Mouse (Mus musculus) G1E (cell line): ENCODE measurements around the gene Tent2.

Source experiments
- CTCF ChIP-seq: IDR thresholded peaks from 2 replicates; pipeline ENCODE4 v1.5.1; 2012; ENCODE audit warnings: low read depth, low read length, inconsistent platforms, mixed read lengths
- GATA1 ChIP-seq: IDR thresholded peaks from 2 replicates; pipeline ENCODE4 v1.6.1; 2012; ENCODE audit warnings: borderline replicate concordance, low read length, inconsistent platforms, mixed read lengths
- GATA2 ChIP-seq: IDR thresholded peaks from 2 replicates; pipeline ENCODE4 v1.6.1; 2012; ENCODE audit warnings: low read depth, low read length, inconsistent platforms, borderline replicate concordance
- TAL1 ChIP-seq: conservative IDR thresholded peaks from 2 replicates; pipeline ENCODE4 v1.6.1; 2012; ENCODE audit warnings: low read depth, low read length, inconsistent platforms, mixed read lengths

DNA sequence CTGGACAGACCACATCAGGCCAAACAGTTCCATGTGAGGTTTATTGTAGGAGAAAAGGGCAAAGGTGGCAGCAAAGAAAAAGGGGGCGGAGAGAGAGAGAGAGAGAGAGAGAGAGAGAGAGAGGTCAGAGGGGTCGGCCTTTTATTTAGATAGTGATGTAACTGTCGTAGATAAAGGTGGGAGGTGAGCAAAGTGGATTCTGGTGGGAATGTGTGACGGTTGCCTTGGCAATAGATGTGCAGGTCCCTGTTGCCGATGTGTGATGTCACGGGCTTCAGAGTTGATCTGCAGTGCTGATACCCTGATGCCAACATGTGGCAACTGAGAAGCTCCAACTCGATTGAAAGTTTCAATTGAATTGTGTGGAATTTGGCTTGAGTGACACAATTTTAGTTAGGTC lies 40.1 kb upstream of the Tent2 start:
- TF ChIP-seq CTCF, result no peak
- TF ChIP-seq GATA2, result no peak
- no peak for TF ChIP-seq GATA1
- TF ChIP-seq TAL1, result no peak
